Mouse (Mus musculus) CH12.LX (cell line): ENCODE data around the gene Kitl. TPM values are rescaled to one million over a fixed set of nuclear protein-coding genes. Genes with fewer than 3 reads are reported as not detected.

ENCODE experiments used
- DNase-seq: peaks from one replicate; pipeline ENCODE4 v3.0.0-alpha.2; 2013; ENCODE audit errors: extremely low read depth
- H3K27ac ChIP-seq: 2 replicates; pipeline ENCODE4 v1.5.1; 2012; ENCODE audit warnings: low read depth, mild to moderate bottlenecking, control low read depth, moderate library complexity; ENCODE audit not compliant: insufficient read depth
- H3K27me3 ChIP-seq: replicated peaks from 2 replicates; pipeline ENCODE3; 2012; ENCODE audit warnings: inconsistent platforms
- H3K36me3 ChIP-seq, 2 experiments: replicated peaks in 1 of 2; 2 replicates each; pipeline versions ENCODE3 to v1.6.1; 2012; ENCODE audit warnings: inconsistent platforms in 1 of 2, low read length in 1 of 2, mild to moderate bottlenecking in 1 of 2, mixed read lengths in 1 of 2, moderate library complexity in 1 of 2; ENCODE audit not compliant: control insufficient read depth in 1 of 2, insufficient read depth in 1 of 2
- H3K4me1 ChIP-seq, 2 experiments: 2 replicates each; pipeline ENCODE4 v1.6.1; 2012; ENCODE audit warnings: inconsistent platforms in 1 of 2, moderate library complexity in 1 of 2; ENCODE audit not compliant: insufficient read depth in 2 of 2, control insufficient read depth in 1 of 2
- H3K4me2 ChIP-seq: 2 replicates; pipeline ENCODE4 v1.6.1; 2012; ENCODE audit warnings: low read depth, mild to moderate bottlenecking, control low read depth; ENCODE audit not compliant: poor library complexity, insufficient read depth, severe bottlenecking
- H3K4me3 ChIP-seq, 3 experiments: fragments of 150-350 bp in 1 of 3; sonication (generic) in 1 of 3; replicated peaks in 1 of 3; 2 replicates each; pipeline versions ENCODE3 to v1.5.1; 2011 to 2012; ENCODE audit warnings: low read depth in 2 of 3, low read length in 2 of 3, mild to moderate bottlenecking in 2 of 3, moderate library complexity in 2 of 3, control low read depth in 1 of 3, improper control_type of control experiment in 1 of 3, inconsistent platforms in 1 of 3, mixed read lengths in 1 of 3; ENCODE audit not compliant: poor library complexity in 1 of 3
- H3K79me2 ChIP-seq: replicated peaks from 2 replicates; pipeline ENCODE4 v1.6.1; 2012; ENCODE audit warnings: mild to moderate bottlenecking, moderate library complexity; ENCODE audit not compliant: control insufficient read depth, poor library complexity, insufficient read depth, severe bottlenecking; ENCODE audit errors: extremely low read depth
- H3K9ac ChIP-seq: 2 replicates; pipeline ENCODE4 v1.6.1; 2012; ENCODE audit warnings: low read depth, mild to moderate bottlenecking, control low read depth, moderate library complexity; ENCODE audit not compliant: insufficient read depth
- H3K9me3 ChIP-seq: replicated peaks from 2 replicates; pipeline ENCODE3; 2012; ENCODE audit warnings: low read length, inconsistent platforms, mixed read lengths
- CHD1 ChIP-seq: IDR thresholded peaks from 2 replicates; pipeline ENCODE4 v1.6.1; 2012; ENCODE audit warnings: low read depth, low read length, improper control_type of control experiment, inconsistent platforms
- CHD2 ChIP-seq: IDR thresholded peaks from 2 replicates; pipeline ENCODE4 v1.6.1; 2011; ENCODE audit warnings: low read length, improper control_type of control experiment
- CTCF ChIP-seq, 2 experiments: IDR thresholded peaks in 1 of 2; conservative IDR thresholded peaks in 1 of 2; 2 replicates each; pipeline ENCODE4 v1.5.1; 2011 to 2012; ENCODE audit warnings: low read depth in 2 of 2, low read length in 2 of 2, improper control_type of control experiment in 1 of 2, inconsistent platforms in 1 of 2, mild to moderate bottlenecking in 1 of 2, moderate library complexity in 1 of 2
- ELF1 ChIP-seq: IDR thresholded peaks from 2 replicates; pipeline ENCODE4 v1.6.1; 2014; ENCODE audit warnings: low read depth, mild to moderate bottlenecking, inconsistent platforms, low read length, improper control_type of control experiment
- ETS1 ChIP-seq: conservative IDR thresholded peaks from 2 replicates; pipeline ENCODE4 v1.6.1; 2012; ENCODE audit warnings: low read depth, mild to moderate bottlenecking, inconsistent platforms, low read length, improper control_type of control experiment, moderate library complexity
- GABPA ChIP-seq: IDR thresholded peaks from 2 replicates; pipeline ENCODE4 v1.6.1; 2012; ENCODE audit warnings: low read depth, low read length, improper control_type of control experiment, inconsistent platforms; ENCODE audit not compliant: insufficient replicate concordance
- HCFC1 ChIP-seq: IDR thresholded peaks from 2 replicates; pipeline ENCODE4 v1.6.1; 2012; ENCODE audit warnings: low read depth, mild to moderate bottlenecking, inconsistent platforms, low read length, improper control_type of control experiment
- IRF4 ChIP-seq: IDR thresholded peaks from 2 replicates; pipeline ENCODE4 v1.6.1; 2014; ENCODE audit warnings: low read depth, mild to moderate bottlenecking, inconsistent platforms, low read length, improper control_type of control experiment
- JUN ChIP-seq: IDR thresholded peaks from 2 replicates; pipeline ENCODE4 v1.6.1; 2011; ENCODE audit warnings: low read depth, mild to moderate bottlenecking, low read length, improper control_type of control experiment, moderate library complexity; ENCODE audit not compliant: insufficient read depth
- KAT2A ChIP-seq: IDR thresholded peaks from 2 replicates; pipeline ENCODE4 v1.6.1; 2012; ENCODE audit warnings: low read length, improper control_type of control experiment, inconsistent platforms; ENCODE audit not compliant: insufficient replicate concordance
- MAFK ChIP-seq: IDR thresholded peaks from 2 replicates; pipeline ENCODE4 v1.6.1; 2011; ENCODE audit warnings: low read length, improper control_type of control experiment; ENCODE audit not compliant: insufficient replicate concordance
- MAX ChIP-seq: IDR thresholded peaks from 2 replicates; pipeline ENCODE4 v1.6.1; 2011; ENCODE audit warnings: low read length, improper control_type of control experiment
- MAZ ChIP-seq: IDR thresholded peaks from 2 replicates; pipeline ENCODE4 v1.6.1; 2012; ENCODE audit warnings: low read depth, mild to moderate bottlenecking, inconsistent platforms, low read length, improper control_type of control experiment, moderate library complexity
- MYC ChIP-seq: IDR thresholded peaks from 2 replicates; pipeline ENCODE4 v1.6.1; 2011; ENCODE audit warnings: low read depth, mild to moderate bottlenecking, improper control_type of control experiment, low read length
- NELFE ChIP-seq: IDR thresholded peaks from 2 replicates; pipeline ENCODE4 v1.6.1; 2011; ENCODE audit warnings: low read depth, low read length, improper control_type of control experiment
- NRF1 ChIP-seq: IDR thresholded peaks from 2 replicates; pipeline ENCODE4 v1.6.1; 2014; ENCODE audit warnings: low read depth, mild to moderate bottlenecking, inconsistent platforms, low read length, improper control_type of control experiment, moderate library complexity
- PAX5 ChIP-seq: IDR thresholded peaks from 2 replicates; pipeline ENCODE4 v1.6.1; 2012; ENCODE audit warnings: low read length, inconsistent platforms, mixed read lengths
- POLR2A ChIP-seq: IDR thresholded peaks from 2 replicates; pipeline ENCODE4 v1.6.1; 2011; ENCODE audit warnings: low read depth, mild to moderate bottlenecking, improper control_type of control experiment, low read length
- RCOR1 ChIP-seq: conservative IDR thresholded peaks from 2 replicates; pipeline ENCODE4 v1.6.1; 2012; ENCODE audit warnings: low read depth, mild to moderate bottlenecking, inconsistent platforms, low read length, improper control_type of control experiment
- SIN3A ChIP-seq: IDR thresholded peaks from 2 replicates; pipeline ENCODE4 v1.6.1; 2012; ENCODE audit warnings: low read length, improper control_type of control experiment, inconsistent platforms
- SMC3 ChIP-seq: IDR thresholded peaks from 2 replicates; pipeline ENCODE4 v1.6.1; 2011; ENCODE audit warnings: low read depth, low read length, improper control_type of control experiment
- TCF12 ChIP-seq: IDR thresholded peaks from 2 replicates; pipeline ENCODE4 v1.6.1; 2014; ENCODE audit warnings: low read depth, mild to moderate bottlenecking, inconsistent platforms, low read length, improper control_type of control experiment
- USF1 ChIP-seq: IDR thresholded peaks from 2 replicates; pipeline ENCODE4 v1.6.1; 2014; ENCODE audit warnings: low read depth, mild to moderate bottlenecking, inconsistent platforms, low read length, improper control_type of control experiment
- USF2 ChIP-seq: conservative IDR thresholded peaks from 2 replicates; pipeline ENCODE4 v1.6.1; 2011; ENCODE audit warnings: low read depth, low read length, improper control_type of control experiment
- ZKSCAN1 ChIP-seq: IDR thresholded peaks from 2 replicates; pipeline ENCODE4 v1.6.1; 2012; ENCODE audit warnings: low read depth, inconsistent platforms, low read length, improper control_type of control experiment, borderline replicate concordance
- ZNF384 ChIP-seq: IDR thresholded peaks from 2 replicates; pipeline ENCODE4 v1.6.1; 2012; ENCODE audit warnings: low read depth, low read length, improper control_type of control experiment, inconsistent platforms
- dilution Hi-C: fragments of 300-500 bp; cut with MboI; formaldehyde crosslinking; loops from 2 replicates; pipeline ENCODE4 v1.14.3; 2020; ENCODE audit warnings: low sequenced_read_pairs; ENCODE audit not compliant: extremely low pct_unique_long_range_greater_than_20kb, extremely low pct_ligation_motif_present
- in situ Hi-C: fragments of 300-500 bp; cut with MboI; formaldehyde crosslinking; loops from 3 replicates; pipeline ENCODE4 v1.14.3; 2019; ENCODE audit warnings: low sequenced_read_pairs, low pct_ligation_motif_present, low pct_unique_long_range_greater_than_20kb, mixed read lengths
- polyA plus RNA-seq: library from polyadenylated mRNA; unstranded; fragments of >175 nt; gene quantifications from 2 replicates; pipeline ENCODE4 v1.2.1, GENCODE M21; 2012; ENCODE audit warnings: low read depth; ENCODE audit not compliant: insufficient read length
- total RNA-seq, 2 experiments: library from RNA; depleted of rRNA; stranded (reverse); fragments of 300-350 nt in 1 of 2; fragments of >200 nt in 1 of 2; gene quantifications; 2 replicates each; pipeline ENCODE4 v1.2.3; 2012 to 2014

Kitl gene
- total and polyA plus RNA-seq, 3 experiments = not detected

GRCm38 (mm10) chr10:100065529-100066301 lies 50.3 kb downstream of the Kitl start:
- dilution Hi-C loops (no loop called here), in situ Hi-C loops (no loop called here)
- Histone ChIP-seq H3K27me3 (no peaks in the 10 kb centered on the region), H3K79me2 (no peaks in the 10 kb centered on the region), H3K36me3 (no peaks in the 10 kb centered on the region), H3K9ac (no peak overlapping the region), H3K27ac (no peak overlapping the region), H3K4me2 (no peak overlapping the region), H3K4me3 (no peak overlapping the region), H3K4me1 (no peaks in the 10 kb centered on the region), H3K9me3 (peaks cover 45% of the 10 kb centered on the region)
- no peak for DNase-seq
- TF ChIP-seq IRF4 (no peak), PAX5 (no peak), NRF1 (no peak), POLR2A (no peak), CHD2 (no peak), NELFE (no peak), JUN (no peak), ZNF384 (no peak), ETS1 (no peak), MAZ (no peak), MAFK (no peak), GABPA (no peak), HCFC1 (no peak), ZKSCAN1 (no peak), TCF12 (no peak), RCOR1 (no peak), CHD1 (no peak), MYC (no peak), USF2 (no peak)

GRCm38 (mm10) chr10:100066374-100066773 lies 50.9 kb downstream of the Kitl start:
- dilution Hi-C loops = no loop called here

More at GRCm38 (mm10) chr10:100066374-100066773, 50.9 kb downstream of the Kitl start:
- Histone ChIP-seq H3K4me1 (no peaks in the 10 kb centered on the region), H3K79me2 (no peaks in the 10 kb centered on the region), H3K36me3 (no peaks in the 10 kb centered on the region), H3K9ac (no peak overlapping the region), H3K9me3 (peaks cover 42% of the 10 kb centered on the region)
- no peak for DNase-seq
- TF ChIP-seq GABPA = no peak
- TF ChIP-seq SMC3 = no peak
- no peak for TF ChIP-seq CTCF (conservative IDR thresholded peaks at IDR 0.05 in 1 of 2, IDR thresholded peaks at IDR 0.05 in 1 of 2; ENCODE audit: low read depth in 2 of 2, low read length in 2 of 2)
- TF ChIP-seq ZNF384 = no peak
- no peak for TF ChIP-seq JUN
- no peak for TF ChIP-seq ETS1
- no peak for TF ChIP-seq NELFE
- TF ChIP-seq USF1 = no peak
- TF ChIP-seq RCOR1 = no peak
- no peak for TF ChIP-seq KAT2A
- TF ChIP-seq ELF1 = no peak
- no peak for TF ChIP-seq CHD1
- no peak for TF ChIP-seq MAX
- TF ChIP-seq SIN3A = no peak
- TF ChIP-seq MYC = no peak
- TF ChIP-seq, all 38 proteins: peak for 0
- Histone ChIP-seq H3K4me3 (no peak overlapping the region), H3K4me2 (no peak overlapping the region), H3K27me3 (no peaks in the 10 kb centered on the region), H3K27ac (no peak overlapping the region)
- in situ Hi-C loops = no loop called here
